Mouse (Mus musculus): ENCODE measurements around the gene Tnni2. TPM values are rescaled to one million over a fixed set of nuclear protein-coding genes. Genes with fewer than 3 reads are reported as not detected.

Gene Tnni2
- total RNA-seq, 1 experiment from 2014 or later: 1.8 TPM

- no peak for ATAC-seq (replicated peaks; ENCODE audit: low read depth, poor library complexity, severe bottlenecking)
Observed at GRCm38 (mm10) chr7:142479307-142479706, 37.7 kb downstream of the Tnni2 start.

- no peak for ATAC-seq (replicated peaks; ENCODE audit: low read depth, poor library complexity, severe bottlenecking)
Observed at GRCm38 (mm10) chr7:142479886-142480285, 38.3 kb downstream of the Tnni2 start.

- no peak for ATAC-seq (replicated peaks; ENCODE audit: low read depth, poor library complexity, severe bottlenecking)
Observed at GRCm38 (mm10) chr7:142480661-142481060, 39.1 kb downstream of the Tnni2 start.

DNA sequence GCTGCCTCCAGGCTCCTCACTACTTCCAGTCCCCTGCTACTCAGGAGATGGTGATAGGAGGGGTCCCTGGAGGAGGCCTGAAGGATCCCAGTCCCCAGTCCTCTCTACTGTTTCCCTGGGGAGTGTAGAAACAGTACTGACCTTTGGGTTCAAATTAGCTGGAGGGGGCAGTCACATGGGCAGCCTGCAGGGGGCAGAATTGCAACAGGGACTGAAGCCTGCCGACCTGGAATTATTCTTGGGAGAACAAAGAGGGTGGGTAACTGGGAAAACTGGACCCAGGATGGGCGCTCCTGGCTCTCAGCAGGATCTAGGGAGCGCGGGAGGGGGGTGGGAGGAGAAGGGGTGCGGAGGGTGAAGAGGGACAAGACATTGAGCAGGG, 39.6 kb downstream of the Tnni2 start:
- ATAC-seq (replicated peaks; ENCODE audit: low read depth, poor library complexity, severe bottlenecking): peak; percentile 51

DNA sequence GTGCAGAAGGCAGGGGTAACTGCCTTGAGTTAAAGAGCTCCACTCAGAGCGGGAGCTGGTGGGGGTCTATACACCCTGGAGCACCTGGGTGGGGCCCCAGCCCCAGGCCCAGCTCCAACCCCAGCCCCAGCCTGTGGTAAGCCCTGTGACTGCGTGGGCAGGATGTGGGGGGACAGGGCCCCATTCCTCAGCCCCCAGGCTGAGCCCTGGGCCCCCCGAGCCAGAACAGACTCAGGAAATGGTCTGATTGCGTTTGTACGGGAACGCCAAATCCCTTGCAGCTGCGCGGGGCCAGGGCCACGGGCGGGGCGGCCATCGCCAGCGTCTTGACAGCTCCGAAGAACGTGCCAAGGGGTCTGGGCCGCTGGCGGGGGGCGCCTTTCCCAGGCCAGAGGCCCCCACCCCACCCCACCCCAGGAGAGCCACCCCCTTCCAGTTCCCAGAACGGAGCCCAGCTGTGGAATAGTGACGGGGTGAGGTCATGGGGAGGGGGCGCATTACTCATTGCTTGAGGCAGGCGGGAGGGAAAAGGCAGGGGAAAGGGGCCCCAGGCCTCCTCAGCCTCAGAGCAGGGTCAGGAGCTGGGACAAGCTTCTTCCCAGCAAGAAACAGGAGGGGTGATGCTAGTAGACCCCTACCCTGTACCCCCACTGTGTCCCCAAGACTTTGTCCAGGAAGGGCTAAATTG, 40.1 kb downstream of the Tnni2 start:
- peak; percentile 30; the same call in 1 of the 2 replicates for ATAC-seq (replicated peaks; ENCODE audit: low read depth, poor library complexity, severe bottlenecking)

DNA sequence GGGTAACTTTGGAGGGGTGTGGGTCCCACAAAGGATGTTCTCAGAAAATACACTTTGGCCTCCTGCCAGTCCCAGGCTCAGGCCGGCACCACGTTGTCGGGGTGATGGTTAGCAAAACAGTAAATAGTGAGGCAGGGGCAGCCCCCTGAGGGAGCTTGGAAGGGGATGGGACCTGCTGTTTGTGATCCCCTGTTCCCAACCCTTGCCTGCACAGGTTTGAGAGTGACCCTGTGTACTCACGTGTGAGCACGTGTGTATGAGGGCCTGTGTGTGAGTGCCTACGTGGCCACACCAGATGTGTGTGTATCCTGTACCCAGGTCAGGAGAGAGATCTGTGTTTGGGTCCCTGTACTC, 40.6 kb downstream of the Tnni2 start:
- no peak for ATAC-seq (replicated peaks; ENCODE audit: low read depth, poor library complexity, severe bottlenecking)

DNA sequence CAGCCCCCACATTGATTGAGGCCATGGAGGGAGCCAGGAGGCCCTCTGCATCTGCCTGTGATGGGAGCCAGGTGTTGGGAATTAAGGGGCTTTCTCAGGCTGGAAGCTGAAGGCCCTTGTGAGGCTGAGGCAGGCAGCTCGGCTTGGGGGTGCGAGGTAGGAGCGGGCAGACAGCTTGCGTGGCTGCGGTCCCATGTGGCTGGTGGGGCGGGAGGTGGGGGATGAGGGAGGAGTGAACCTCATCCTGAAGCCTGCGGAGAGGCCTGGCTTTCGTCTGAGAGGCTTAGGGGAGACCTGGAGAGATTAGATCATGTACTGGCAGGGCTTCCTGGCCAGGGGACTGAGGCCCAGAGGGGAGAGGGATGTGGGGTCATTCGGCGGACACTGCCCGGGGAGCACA, 41.5 kb downstream of the Tnni2 start:
- no peak for ATAC-seq (replicated peaks; ENCODE audit: low read depth, poor library complexity, severe bottlenecking)

GRCm38 (mm10) chr7:142484780-142485179, 43.2 kb downstream of the Tnni2 start:
- ATAC-seq (replicated peaks; ENCODE audit: low read depth, poor library complexity, severe bottlenecking): no peak

DNA sequence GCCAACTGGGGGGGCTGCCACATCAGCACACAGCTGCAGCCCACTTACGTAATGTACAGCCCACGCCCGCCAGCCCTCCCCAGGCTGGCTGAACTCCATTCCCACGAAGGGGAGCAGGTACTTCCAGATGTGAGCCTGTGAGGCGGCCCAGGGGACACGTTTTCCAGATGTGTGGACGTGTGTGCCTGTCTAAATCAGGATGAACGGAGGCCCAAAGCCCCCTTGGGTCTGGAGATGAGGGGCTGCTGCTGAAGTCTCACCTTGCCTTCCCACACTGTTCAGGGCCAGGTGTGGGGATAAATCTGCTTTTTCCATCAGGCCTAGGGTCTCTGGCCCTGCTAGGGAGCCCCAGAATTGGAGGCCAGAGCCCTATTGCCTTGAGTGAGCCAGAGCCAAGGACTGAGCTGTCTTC, 45.1 kb downstream of the Tnni2 start:
- no peak for ATAC-seq (replicated peaks; ENCODE audit: low read depth, poor library complexity, severe bottlenecking)

- peak; percentile 52; the same call in 1 of the 2 replicates for ATAC-seq (replicated peaks; ENCODE audit: low read depth, poor library complexity, severe bottlenecking)
Observed at GRCm38 (mm10) chr7:142487341-142487859, 45.8 kb downstream of the Tnni2 start.

GRCm38 (mm10) chr7:142488053-142488452, 46.4 kb downstream of the Tnni2 start:
- ATAC-seq (replicated peaks; ENCODE audit: low read depth, poor library complexity, severe bottlenecking): no peak

GRCm38 (mm10) chr7:142493535-142493934, 51.9 kb downstream of the Tnni2 start:
- ATAC-seq (replicated peaks; ENCODE audit: low read depth, poor library complexity, severe bottlenecking): no peak

Other genes starting within 250 kb of the Tnni2 start
- gene Krtap5-3, start 240.4 kb upstream of the Tnni2 start, total RNA-seq (2017): not detected in 2 replicates
- not detected in 2 replicates for gene Gm7579, start 229.9 kb upstream of the Tnni2 start, total RNA-seq (2017)
- not detected in 2 replicates for gene Krtap5-5, start 211.8 kb upstream of the Tnni2 start, total RNA-seq (2017)
- not detected in 2 replicates for gene Gm40460, start 200.7 kb upstream of the Tnni2 start, total RNA-seq (2017)
- not detected in 2 replicates for gene Gm2431, start 183.5 kb upstream of the Tnni2 start, total RNA-seq (2017)
- not detected in 2 replicates for gene Gm4559, start 167.4 kb upstream of the Tnni2 start, total RNA-seq (2017)
- gene Krtap5-1, start 144.7 kb upstream of the Tnni2 start, total RNA-seq (2017): not detected in 2 replicates
- not detected in 2 replicates for gene Krtap5-4, start 138.3 kb upstream of the Tnni2 start, total RNA-seq (2017)
- not detected in 2 replicates for gene Ifitm10, start 68.1 kb upstream of the Tnni2 start, total RNA-seq (2017)
- gene Gm49369, start 59.1 kb upstream of the Tnni2 start, total RNA-seq (2017): 12.4 and 58.4 TPM in 2 replicates
- 114 and 134 TPM in 2 replicates for gene Ctsd, start 53.8 kb upstream of the Tnni2 start, total RNA-seq (2017)
- gene Syt8, start 7.0 kb upstream of the Tnni2 start, total RNA-seq (2017): not detected in 2 replicates
- gene Lsp1, start 19.0 kb downstream of the Tnni2 start, total RNA-seq (2017): 96.5 and 108 TPM in 2 replicates
- gene Tnnt3, start 57.0 kb downstream of the Tnni2 start, total RNA-seq (2017): 1.2 TPM in 1 of 2 replicates, not detected in the other
- 20.5 and 55.4 TPM in 2 replicates for gene Mrpl23, start 90.9 kb downstream of the Tnni2 start, total RNA-seq (2017)
- gene Igf2, start 225.0 kb downstream of the Tnni2 start, total RNA-seq (2017): not detected in 2 replicates
- not detected in 2 replicates for gene Gm49394, start 228.1 kb downstream of the Tnni2 start, total RNA-seq (2017)

Data from common myeloid progenitor, adult 5-6 weeks (primary cell).